Mouse (Mus musculus) MEL (cell line): ENCODE data around the gene Stag1.

Experiments used
- MYC ChIP-seq: IDR thresholded peaks from 2 replicates; pipeline ENCODE4 v1.6.1; 2011; ENCODE audit warnings: low read depth, mild to moderate bottlenecking, low read length, improper control_type of control experiment, moderate library complexity
- SIN3A ChIP-seq: IDR thresholded peaks from 2 replicates; pipeline ENCODE4 v1.6.1; 2012; ENCODE audit warnings: low read length, improper control_type of control experiment, inconsistent platforms
- UBTF ChIP-seq: IDR thresholded peaks from 2 replicates; pipeline ENCODE4 v1.6.1; 2012; ENCODE audit warnings: low read depth, mild to moderate bottlenecking, inconsistent platforms, low read length, improper control_type of control experiment, moderate library complexity, borderline replicate concordance; ENCODE audit not compliant: insufficient read depth

GRCm38 (mm10) chr9:100865984-100866383, 268.4 kb downstream of the Stag1 start:
- no peak for TF ChIP-seq SIN3A
- no peak for TF ChIP-seq MYC
- TF ChIP-seq UBTF, result no peak
